Mouse (Mus musculus) CH12.LX (cell line): Measurements from ENCODE around the gene Klhl21. TPM values are rescaled to one million over a fixed set of nuclear protein-coding genes. Genes with fewer than 3 reads are reported as not detected.

ENCODE experiments used
- DNase-seq: peaks from one replicate; pipeline ENCODE4 v3.0.0-alpha.2; 2013; ENCODE audit errors: extremely low read depth
- H3K27ac ChIP-seq: 2 replicates; pipeline ENCODE4 v1.5.1; 2012; ENCODE audit warnings: low read depth, mild to moderate bottlenecking, control low read depth, moderate library complexity; ENCODE audit not compliant: insufficient read depth
- H3K27me3 ChIP-seq: replicated peaks from 2 replicates; pipeline ENCODE3; 2012; ENCODE audit warnings: inconsistent platforms
- H3K36me3 ChIP-seq, 2 experiments: replicated peaks in 1 of 2; 2 replicates each; pipeline versions ENCODE3 to v1.6.1; 2012; ENCODE audit warnings: inconsistent platforms in 1 of 2, low read length in 1 of 2, mild to moderate bottlenecking in 1 of 2, mixed read lengths in 1 of 2, moderate library complexity in 1 of 2; ENCODE audit not compliant: control insufficient read depth in 1 of 2, insufficient read depth in 1 of 2
- H3K4me1 ChIP-seq, 2 experiments: 2 replicates each; pipeline ENCODE4 v1.6.1; 2012; ENCODE audit warnings: inconsistent platforms in 1 of 2, moderate library complexity in 1 of 2; ENCODE audit not compliant: insufficient read depth in 2 of 2, control insufficient read depth in 1 of 2
- H3K4me2 ChIP-seq: 2 replicates; pipeline ENCODE4 v1.6.1; 2012; ENCODE audit warnings: low read depth, mild to moderate bottlenecking, control low read depth; ENCODE audit not compliant: poor library complexity, insufficient read depth, severe bottlenecking
- H3K4me3 ChIP-seq, 3 experiments: fragments of 150-350 bp in 1 of 3; sonication (generic) in 1 of 3; replicated peaks in 1 of 3; 2 replicates each; pipeline versions ENCODE3 to v1.5.1; 2011 to 2012; ENCODE audit warnings: low read depth in 2 of 3, low read length in 2 of 3, mild to moderate bottlenecking in 2 of 3, moderate library complexity in 2 of 3, control low read depth in 1 of 3, improper control_type of control experiment in 1 of 3, inconsistent platforms in 1 of 3, mixed read lengths in 1 of 3; ENCODE audit not compliant: poor library complexity in 1 of 3
- H3K79me2 ChIP-seq: replicated peaks from 2 replicates; pipeline ENCODE4 v1.6.1; 2012; ENCODE audit warnings: mild to moderate bottlenecking, moderate library complexity; ENCODE audit not compliant: control insufficient read depth, poor library complexity, insufficient read depth, severe bottlenecking; ENCODE audit errors: extremely low read depth
- H3K9ac ChIP-seq: 2 replicates; pipeline ENCODE4 v1.6.1; 2012; ENCODE audit warnings: low read depth, mild to moderate bottlenecking, control low read depth, moderate library complexity; ENCODE audit not compliant: insufficient read depth
- H3K9me3 ChIP-seq: replicated peaks from 2 replicates; pipeline ENCODE3; 2012; ENCODE audit warnings: low read length, inconsistent platforms, mixed read lengths
- CHD2 ChIP-seq: IDR thresholded peaks from 2 replicates; pipeline ENCODE4 v1.6.1; 2011; ENCODE audit warnings: low read length, improper control_type of control experiment
- ELF1 ChIP-seq: IDR thresholded peaks from 2 replicates; pipeline ENCODE4 v1.6.1; 2014; ENCODE audit warnings: low read depth, mild to moderate bottlenecking, inconsistent platforms, low read length, improper control_type of control experiment
- HCFC1 ChIP-seq: IDR thresholded peaks from 2 replicates; pipeline ENCODE4 v1.6.1; 2012; ENCODE audit warnings: low read depth, mild to moderate bottlenecking, inconsistent platforms, low read length, improper control_type of control experiment
- IRF4 ChIP-seq: IDR thresholded peaks from 2 replicates; pipeline ENCODE4 v1.6.1; 2014; ENCODE audit warnings: low read depth, mild to moderate bottlenecking, inconsistent platforms, low read length, improper control_type of control experiment
- KAT2A ChIP-seq: IDR thresholded peaks from 2 replicates; pipeline ENCODE4 v1.6.1; 2012; ENCODE audit warnings: low read length, improper control_type of control experiment, inconsistent platforms; ENCODE audit not compliant: insufficient replicate concordance
- MAX ChIP-seq: IDR thresholded peaks from 2 replicates; pipeline ENCODE4 v1.6.1; 2011; ENCODE audit warnings: low read length, improper control_type of control experiment
- MEF2A ChIP-seq: IDR thresholded peaks from 2 replicates; pipeline ENCODE4 v1.6.1; 2014; ENCODE audit warnings: low read depth, mild to moderate bottlenecking, inconsistent platforms, low read length, improper control_type of control experiment, borderline replicate concordance
- MXI1 ChIP-seq: IDR thresholded peaks from 2 replicates; pipeline ENCODE4 v1.6.1; 2011; ENCODE audit warnings: mild to moderate bottlenecking, low read depth, low read length, improper control_type of control experiment
- MYC ChIP-seq: IDR thresholded peaks from 2 replicates; pipeline ENCODE4 v1.6.1; 2011; ENCODE audit warnings: low read depth, mild to moderate bottlenecking, improper control_type of control experiment, low read length
- NELFE ChIP-seq: IDR thresholded peaks from 2 replicates; pipeline ENCODE4 v1.6.1; 2011; ENCODE audit warnings: low read depth, low read length, improper control_type of control experiment
- POLR2A ChIP-seq: IDR thresholded peaks from 2 replicates; pipeline ENCODE4 v1.6.1; 2011; ENCODE audit warnings: low read depth, mild to moderate bottlenecking, improper control_type of control experiment, low read length
- POLR2AphosphoS2 ChIP-seq: IDR thresholded peaks from 2 replicates; pipeline ENCODE4 v1.6.1; 2011; ENCODE audit warnings: low read depth, low read length, improper control_type of control experiment
- RCOR1 ChIP-seq: conservative IDR thresholded peaks from 2 replicates; pipeline ENCODE4 v1.6.1; 2012; ENCODE audit warnings: low read depth, mild to moderate bottlenecking, inconsistent platforms, low read length, improper control_type of control experiment
- SIN3A ChIP-seq: IDR thresholded peaks from 2 replicates; pipeline ENCODE4 v1.6.1; 2012; ENCODE audit warnings: low read length, improper control_type of control experiment, inconsistent platforms
- UBTF ChIP-seq: IDR thresholded peaks from 2 replicates; pipeline ENCODE4 v1.6.1; 2012; ENCODE audit warnings: low read depth, mild to moderate bottlenecking, inconsistent platforms, low read length, improper control_type of control experiment, moderate library complexity
- USF1 ChIP-seq: IDR thresholded peaks from 2 replicates; pipeline ENCODE4 v1.6.1; 2014; ENCODE audit warnings: low read depth, mild to moderate bottlenecking, inconsistent platforms, low read length, improper control_type of control experiment
- ZC3H11A ChIP-seq: IDR thresholded peaks from 2 replicates; pipeline ENCODE4 v1.6.1; 2012; ENCODE audit warnings: low read depth, mild to moderate bottlenecking, inconsistent platforms, low read length, improper control_type of control experiment
- ZMIZ1 ChIP-seq: IDR thresholded peaks from 2 replicates; pipeline ENCODE4 v1.6.1; 2012; ENCODE audit warnings: low read depth, mild to moderate bottlenecking, inconsistent platforms, low read length, improper control_type of control experiment
- dilution Hi-C: fragments of 300-500 bp; cut with MboI; formaldehyde crosslinking; loops from 2 replicates; pipeline ENCODE4 v1.14.3; 2020; ENCODE audit warnings: low sequenced_read_pairs; ENCODE audit not compliant: extremely low pct_unique_long_range_greater_than_20kb, extremely low pct_ligation_motif_present
- in situ Hi-C: fragments of 300-500 bp; cut with MboI; formaldehyde crosslinking; loops from 3 replicates; pipeline ENCODE4 v1.14.3; 2019; ENCODE audit warnings: low sequenced_read_pairs, low pct_ligation_motif_present, low pct_unique_long_range_greater_than_20kb, mixed read lengths
- polyA plus RNA-seq: library from polyadenylated mRNA; unstranded; fragments of >175 nt; gene quantifications from 2 replicates; pipeline ENCODE4 v1.2.1, GENCODE M21; 2012; ENCODE audit warnings: low read depth; ENCODE audit not compliant: insufficient read length
- total RNA-seq, 2 experiments: library from RNA; depleted of rRNA; stranded (reverse); fragments of 300-350 nt in 1 of 2; fragments of >200 nt in 1 of 2; gene quantifications; 2 replicates each; pipeline ENCODE4 v1.2.3; 2012 to 2014

The Klhl21 gene
- total and polyA plus RNA-seq, 3 experiments, result 4.4 to 9.4 (median 7.1) TPM

GRCm38 (mm10) chr4:152009076-152010051, 761 bp downstream of the Klhl21 start (continued):
- TF ChIP-seq KAT2A, result no peak

DNA sequence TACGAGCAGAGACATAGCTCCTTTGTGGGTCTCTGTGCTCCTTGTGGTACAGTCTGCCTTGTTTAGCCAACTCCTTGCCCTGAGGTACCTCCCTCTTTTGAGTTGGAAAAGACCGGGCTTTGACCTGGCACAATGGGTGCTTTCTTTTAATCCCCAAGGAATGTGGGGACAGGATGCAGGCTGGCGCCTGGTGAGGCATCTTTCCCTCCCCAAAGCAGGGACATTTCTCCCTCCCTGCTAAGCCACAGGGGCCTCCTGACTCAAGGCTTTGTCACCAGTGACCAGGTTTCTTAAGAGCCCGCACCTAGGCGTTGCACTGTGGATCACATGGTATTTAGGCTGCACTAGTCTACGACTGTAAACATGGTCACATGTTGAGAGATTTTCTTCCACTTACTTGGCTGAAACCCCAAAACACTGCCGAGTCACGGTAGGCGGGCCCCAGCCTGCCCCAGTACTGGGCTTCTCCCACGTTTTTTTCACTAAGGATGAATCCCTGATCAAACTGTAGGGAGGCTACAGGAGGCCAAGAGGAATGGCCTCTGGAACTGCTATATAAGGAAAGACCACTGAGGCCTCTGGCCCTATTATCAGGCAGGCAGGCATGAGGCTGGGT, 1.6 kb downstream of the Klhl21 start:
- Histone ChIP-seq H3K4me2 (peak overlapping the region; percentile 86), H3K27me3 (peaks cover 18% of the 10 kb centered on the region), H3K79me2 (peaks cover 2% of the 10 kb centered on the region; the same call in 1 of the 2 replicates), H3K4me3 (peak overlapping the region; percentile 68 to 92 (median 86)), H3K36me3 (peaks cover 21 to 37% of the 10 kb centered on the region in 2 experiments), H3K9me3 (no peaks in the 10 kb centered on the region), H3K27ac (no peak overlapping the region), H3K9ac (peak overlapping the region; percentile 47; the same call in 1 of the 2 replicates), H3K4me1 (peaks cover 12 to 36% of the 10 kb centered on the region in 2 experiments)
- in situ Hi-C loops, result no loop called here
- no peak for DNase-seq
- dilution Hi-C loops, result no loop called here
- peak; percentile 57; the same call in 1 of the 2 replicates for TF ChIP-seq SIN3A
- TF ChIP-seq MAX, result peak; percentile 43; the same call in 1 of the 2 replicates
- no peak for TF ChIP-seq MEF2A
- peak; percentile 78 for TF ChIP-seq MXI1
- TF ChIP-seq USF1, result peak; percentile 18; the same call in 1 of the 2 replicates
- TF ChIP-seq HCFC1, result no peak

GRCm38 (mm10) chr4:152010707-152011134, 2.1 kb downstream of the Klhl21 start:
- dilution Hi-C loops, result no loop called here
- H3K4me3 ChIP-seq, result peak overlapping the region; percentile 68 to 92 (median 86)
- H3K4me1 ChIP-seq, result peaks cover 9 to 36% of the 10 kb centered on the region in 2 experiments
- H3K27ac ChIP-seq, result no peak overlapping the region
- TF ChIP-seq ZC3H11A, result no peak
- no peak for TF ChIP-seq USF1
- no peak for TF ChIP-seq CHD2
- no peak for TF ChIP-seq RCOR1
- no peak for TF ChIP-seq IRF4
- no peak for TF ChIP-seq UBTF
- no peak for TF ChIP-seq MXI1
- TF ChIP-seq ELF1, result no peak
- TF ChIP-seq MYC, result no peak
- TF ChIP-seq NELFE, result no peak
- TF ChIP-seq POLR2A, result no peak
- TF ChIP-seq ZMIZ1, result no peak
- TF ChIP-seq SIN3A, result no peak
- TF ChIP-seq POLR2AphosphoS2, result no peak
- peaks cover 2% of the 10 kb centered on the region; the same call in 1 of the 2 replicates for H3K79me2 ChIP-seq
- H3K4me2 ChIP-seq, result peak overlapping the region; percentile 86
- H3K36me3 ChIP-seq, result peaks cover 26 to 42% of the 10 kb centered on the region in 2 experiments
- in situ Hi-C loops, result no loop called here
- peak overlapping the region; percentile 47; the same call in 1 of the 2 replicates for H3K9ac ChIP-seq
- no peak for DNase-seq
- H3K9me3 ChIP-seq, result no peaks in the 10 kb centered on the region
- H3K27me3 ChIP-seq, result peaks cover 18% of the 10 kb centered on the region
